Mouse (Mus musculus): ENCODE measurements around the gene Gpld1.

DNA sequence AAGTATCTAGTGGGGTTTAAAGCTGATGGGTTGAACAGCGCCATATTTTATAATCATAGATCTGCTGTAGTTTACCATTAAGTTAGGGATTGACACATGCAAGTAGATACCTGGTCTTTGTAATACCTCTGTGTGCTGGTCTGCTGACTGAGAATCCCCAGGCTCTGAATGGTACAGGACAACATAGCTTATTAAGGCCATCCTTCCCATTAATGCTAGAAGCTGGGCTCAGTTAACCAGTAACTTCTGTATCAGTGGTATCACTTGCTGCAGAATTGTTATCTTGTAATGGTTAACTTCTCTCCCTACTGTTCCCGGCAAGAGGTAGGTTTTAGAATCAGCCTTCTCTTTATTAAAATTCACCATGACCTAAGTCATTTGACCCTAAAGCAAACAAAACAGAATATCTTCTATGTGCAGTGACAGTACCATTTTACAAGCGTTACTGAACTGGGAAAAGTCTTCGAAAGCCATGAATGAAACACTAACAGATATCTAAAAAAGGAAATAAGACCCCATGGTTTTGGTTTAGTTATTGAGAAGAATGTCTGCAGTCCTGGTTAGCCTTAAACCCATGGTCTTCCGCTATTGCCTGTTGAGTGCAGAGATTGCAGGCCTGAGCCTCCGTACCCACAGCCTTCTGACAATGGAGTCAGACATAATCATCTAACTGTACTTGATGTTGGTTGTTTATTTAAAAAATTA, 83.6 kb downstream of the Gpld1 start:
- no peak for TF ChIP-seq CTCF (IDR thresholded peaks at IDR 0.05; ENCODE audit: low read depth, low read length)
- no peak for TF ChIP-seq POLR2A (IDR thresholded peaks at IDR 0.05; ENCODE audit: insufficient read depth, low read length)
- no peak for TF ChIP-seq EP300 (IDR thresholded peaks at IDR 0.05; ENCODE audit: insufficient read depth, low read depth, low read length)
